Mouse (Mus musculus): Measurements from ENCODE around the gene Polr1a. TPM values are rescaled to one million over a fixed set of nuclear protein-coding genes. Genes with fewer than 3 reads are reported as not detected.

The Polr1a gene
- total and polyA plus RNA-seq, 3 experiments: 50.2 to 126 (median 73.7) TPM

DNA sequence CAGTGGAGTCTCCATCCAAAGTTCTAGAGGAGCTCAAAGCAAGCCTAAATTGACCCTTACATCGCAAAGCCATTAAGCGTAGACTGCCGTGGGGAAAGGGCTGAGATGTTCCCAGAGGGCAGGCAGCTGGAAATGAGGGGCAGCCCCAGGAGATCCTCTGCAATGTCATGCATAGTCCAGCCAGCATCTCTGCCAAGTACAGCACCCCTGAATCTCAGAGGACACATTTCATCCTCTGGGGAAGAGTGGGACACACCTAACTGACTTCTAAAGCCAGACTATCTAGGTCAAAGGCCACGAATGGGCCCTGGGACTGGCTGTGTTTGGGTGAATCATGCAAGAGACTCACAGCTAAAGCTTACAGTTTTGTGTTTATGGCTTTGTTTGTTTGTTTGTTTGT, 85.2 kb downstream of the Polr1a start (continued):
- no peak for TF ChIP-seq RAD21 (IDR thresholded peaks at IDR 0.05; ENCODE audit: low read depth, low read length)
- no peak for TF ChIP-seq MXI1 (IDR thresholded peaks at IDR 0.05; ENCODE audit: low read depth, low read length)

- no peak overlapping the region for H3K4me2 ChIP-seq (ENCODE audit: insufficient read depth, low read depth, poor library complexity, severe bottlenecking)
- H3K27ac ChIP-seq (ENCODE audit: insufficient read depth, low read depth): no peak overlapping the region
- H3K27me3 ChIP-seq (replicated peaks): no peaks in the 10 kb centered on the region
- in situ Hi-C loops (cut with MboI; ENCODE audit: low pct_ligation_motif_present, low pct_unique_long_range_greater_than_20kb, low sequenced_read_pairs): no loop called here
- dilution Hi-C loops (cut with MboI; ENCODE audit: extremely low pct_ligation_motif_present, extremely low pct_unique_long_range_greater_than_20kb, low sequenced_read_pairs): no loop called here
- H3K9ac ChIP-seq (ENCODE audit: insufficient read depth, low read depth): no peak overlapping the region
- peaks cover 5 to 17% of the 10 kb centered on the region in 2 experiments; a peak in 2 of 4 replicates for H3K4me1 ChIP-seq (ENCODE audit: control insufficient read depth in 1 of 2, insufficient read depth in 2 of 2)
- no peaks in the 10 kb centered on the region for H3K9me3 ChIP-seq (replicated peaks; ENCODE audit: low read length)
- TF ChIP-seq TCF12 (IDR thresholded peaks at IDR 0.05; ENCODE audit: low read depth, low read length) (no peak), POLR2A (IDR thresholded peaks at IDR 0.05; ENCODE audit: low read depth, low read length) (no peak), UBTF (IDR thresholded peaks at IDR 0.05; ENCODE audit: low read depth, low read length) (no peak), JUN (IDR thresholded peaks at IDR 0.05; ENCODE audit: insufficient read depth, low read depth, low read length) (no peak), GABPA (IDR thresholded peaks at IDR 0.05; ENCODE audit: insufficient replicate concordance, low read depth, low read length) (no peak), USF2 (conservative IDR thresholded peaks at IDR 0.05; ENCODE audit: low read depth, low read length) (no peak), MAX (IDR thresholded peaks at IDR 0.05; ENCODE audit: low read length) (no peak)
- DNase-seq (ENCODE audit: extremely low read depth): no peak
- no peaks in the 10 kb centered on the region for H3K36me3 ChIP-seq (replicated peaks in 1 of 2; ENCODE audit: control insufficient read depth in 1 of 2, insufficient read depth in 1 of 2, low read length in 1 of 2)
- no peaks in the 10 kb centered on the region for H3K79me2 ChIP-seq (replicated peaks; ENCODE audit: control insufficient read depth, extremely low read depth, insufficient read depth, poor library complexity, severe bottlenecking)
- H3K4me3 ChIP-seq (replicated peaks in 1 of 3; ENCODE audit: low read depth in 2 of 3, low read length in 2 of 3, poor library complexity in 1 of 3): no peak overlapping the region
Observed at GRCm38 (mm10) chr6:71995081-71995480, 86.2 kb downstream of the Polr1a start.

GRCm38 (mm10) chr6:71997215-71997614, 88.4 kb downstream of the Polr1a start:
- dilution Hi-C loops (cut with MboI; ENCODE audit: extremely low pct_ligation_motif_present, extremely low pct_unique_long_range_greater_than_20kb, low sequenced_read_pairs): no loop called here
- no peak for DNase-seq (ENCODE audit: extremely low read depth)
- TF ChIP-seq ZKSCAN1 (IDR thresholded peaks at IDR 0.05; ENCODE audit: borderline replicate concordance, low read depth, low read length) (no peak), E2F4 (IDR thresholded peaks at IDR 0.05; ENCODE audit: insufficient replicate concordance, low read depth, low read length) (no peak), MEF2A (IDR thresholded peaks at IDR 0.05; ENCODE audit: borderline replicate concordance, low read depth, low read length) (no peak), EP300 (IDR thresholded peaks at IDR 0.05; ENCODE audit: low read length) (no peak), IRF4 (IDR thresholded peaks at IDR 0.05; ENCODE audit: low read depth, low read length) (no peak), MAZ (IDR thresholded peaks at IDR 0.05; ENCODE audit: low read depth, low read length) (no peak), CTCF (conservative IDR thresholded peaks at IDR 0.05 in 1 of 2, IDR thresholded peaks at IDR 0.05 in 1 of 2; ENCODE audit: low read depth in 2 of 2, low read length in 2 of 2) (no peak), ETS1 (conservative IDR thresholded peaks at IDR 0.05; ENCODE audit: low read depth, low read length) (no peak)
- H3K4me3 ChIP-seq (replicated peaks in 1 of 3; ENCODE audit: low read depth in 2 of 3, low read length in 2 of 3, poor library complexity in 1 of 3): no peak overlapping the region
- no peaks in the 10 kb centered on the region for H3K27me3 ChIP-seq (replicated peaks)
- H3K4me1 ChIP-seq (ENCODE audit: control insufficient read depth in 1 of 2, insufficient read depth in 2 of 2): peaks cover 5 to 19% of the 10 kb centered on the region in 2 experiments; a peak in 2 of 4 replicates
- in situ Hi-C loops (cut with MboI; ENCODE audit: low pct_ligation_motif_present, low pct_unique_long_range_greater_than_20kb, low sequenced_read_pairs): no loop called here
- H3K9me3 ChIP-seq (replicated peaks; ENCODE audit: low read length): no peaks in the 10 kb centered on the region
- H3K36me3 ChIP-seq (replicated peaks in 1 of 2; ENCODE audit: control insufficient read depth in 1 of 2, insufficient read depth in 1 of 2, low read length in 1 of 2): no peaks in the 10 kb centered on the region
- no peak overlapping the region for H3K4me2 ChIP-seq (ENCODE audit: insufficient read depth, low read depth, poor library complexity, severe bottlenecking)
- H3K9ac ChIP-seq (ENCODE audit: insufficient read depth, low read depth): no peak overlapping the region
- no peak overlapping the region for H3K27ac ChIP-seq (ENCODE audit: insufficient read depth, low read depth)
- no peaks in the 10 kb centered on the region for H3K79me2 ChIP-seq (replicated peaks; ENCODE audit: control insufficient read depth, extremely low read depth, insufficient read depth, poor library complexity, severe bottlenecking)
